Mouse (Mus musculus): Measurements from ENCODE around the gene Olfr786. TPM values are rescaled to one million over a fixed set of nuclear protein-coding genes. Genes with fewer than 3 reads are reported as not detected.

The Olfr786 gene
- not detected for total RNA-seq (2021)
- long read RNA-seq, experiment 1 = 0 reads
- long read RNA-seq, experiment 2 = 0 reads

GRCm38 (mm10) chr10:129427006-129427405, at the start of gene Olfr786:
Gene Olfr786, plus strand, starts transcription at chr10:129427306.
- no peak for DNase-seq (ENCODE audit: low spot score in 2 of 2)

- no peak for DNase-seq (ENCODE audit: low spot score in 2 of 2)
Observed at GRCm38 (mm10) chr10:129383783-129384182, 43.3 kb upstream of the Olfr786 start, which contains the start of gene Olfr784. Gene Olfr784, plus strand, starts transcription at chr10:129384083.

GRCm38 (mm10) chr10:129400892-129401291, 26.2 kb upstream of the Olfr786 start:
- DNase-seq (ENCODE audit: low spot score in 2 of 2) = no peak

- DNase-seq (ENCODE audit: low spot score in 2 of 2) = no peak
Observed at GRCm38 (mm10) chr10:129405126-129405525, 22.0 kb upstream of the Olfr786 start, which contains the start of gene Olfr785. Gene Olfr785, plus strand, starts transcription at chr10:129405426.

GRCm38 (mm10) chr10:129461562-129461961, 34.5 kb downstream of the Olfr786 start, which contains the start of gene Olfr787:
Gene Olfr787, plus strand, starts transcription at chr10:129461862.
- DNase-seq (ENCODE audit: low spot score in 2 of 2) = no peak

- DNase-seq (ENCODE audit: low spot score in 2 of 2) = no peak
Observed at GRCm38 (mm10) chr10:129470698-129471097, 43.6 kb downstream of the Olfr786 start, which contains the start of gene Olfr788. Gene Olfr788, plus strand, starts transcription at chr10:129470998.

- no peak for DNase-seq (ENCODE audit: low spot score in 2 of 2)
Observed at GRCm38 (mm10) chr10:129473256-129473655, 46.1 kb downstream of the Olfr786 start.

GRCm38 (mm10) chr10:129473723-129474122, 46.6 kb downstream of the Olfr786 start:
- DNase-seq (ENCODE audit: low spot score in 2 of 2) = no peak

GRCm38 (mm10) chr10:129484452-129484851, 57.3 kb downstream of the Olfr786 start, which contains the start of gene Olfr789:
Gene Olfr789, plus strand, starts transcription at chr10:129484752.
- no peak for DNase-seq (ENCODE audit: low spot score in 2 of 2)

Other genes with a start within 250 kb of the Olfr786 start
- gene Olfr772, start 249.4 kb upstream of the Olfr786 start, total RNA-seq (2021) = not detected
- gene Olfr773, start 239.9 kb upstream of the Olfr786 start, total RNA-seq (2021) = not detected
- gene Olfr774, start 191.1 kb upstream of the Olfr786 start, total RNA-seq (2021) = not detected
- gene Olfr775, start 178.9 kb upstream of the Olfr786 start, total RNA-seq (2021) = not detected
- gene Olfr776, start 168.2 kb upstream of the Olfr786 start, total RNA-seq (2021) = not detected
- gene Olfr777, start 155.8 kb upstream of the Olfr786 start, total RNA-seq (2021) = not detected
- gene Olfr780, start 109.2 kb upstream of the Olfr786 start, total RNA-seq (2021) = not detected
- gene Olfr781, start 98.5 kb upstream of the Olfr786 start, total RNA-seq (2021) = not detected
- gene Olfr782, start 78.5 kb upstream of the Olfr786 start, total RNA-seq (2021) = not detected
- not detected for gene Olfr784, start 43.2 kb upstream of the Olfr786 start, total RNA-seq (2021)
- not detected for gene Olfr785, start 21.9 kb upstream of the Olfr786 start, total RNA-seq (2021)
- not detected for gene Olfr787, start 34.6 kb downstream of the Olfr786 start, total RNA-seq (2021)
- not detected for gene Olfr788, start 43.7 kb downstream of the Olfr786 start, total RNA-seq (2021)
- gene Olfr789, start 57.4 kb downstream of the Olfr786 start, total RNA-seq (2021) = not detected
- not detected for gene Olfr790, start 71.2 kb downstream of the Olfr786 start, total RNA-seq (2021)
- gene Olfr791, start 94.5 kb downstream of the Olfr786 start, total RNA-seq (2021) = not detected
- gene Olfr792, start 111.9 kb downstream of the Olfr786 start, total RNA-seq (2021) = not detected
- not detected for gene Olfr794, start 140.3 kb downstream of the Olfr786 start, total RNA-seq (2021)
- not detected for gene Olfr796, start 185.3 kb downstream of the Olfr786 start, total RNA-seq (2021)
- gene Olfr798, start 200.6 kb downstream of the Olfr786 start, total RNA-seq (2021) = not detected
- gene Olfr799, start 210.2 kb downstream of the Olfr786 start, total RNA-seq (2021) = not detected
- not detected for gene Olfr800, start 230.4 kb downstream of the Olfr786 start, total RNA-seq (2021)
- gene Olfr801, start 246.6 kb downstream of the Olfr786 start, total RNA-seq (2021) = not detected

Measured in adrenal gland, adult 18-20 months (tissue).